Mouse (Mus musculus): ENCODE data around the gene Slc7a4.
"Not testable (repeated sequence)": the region's sequence is repeated elsewhere in the genome, so short reads cannot be mapped to it uniquely, and the experiment has no call there.

Slc7a4 gene

DNA sequence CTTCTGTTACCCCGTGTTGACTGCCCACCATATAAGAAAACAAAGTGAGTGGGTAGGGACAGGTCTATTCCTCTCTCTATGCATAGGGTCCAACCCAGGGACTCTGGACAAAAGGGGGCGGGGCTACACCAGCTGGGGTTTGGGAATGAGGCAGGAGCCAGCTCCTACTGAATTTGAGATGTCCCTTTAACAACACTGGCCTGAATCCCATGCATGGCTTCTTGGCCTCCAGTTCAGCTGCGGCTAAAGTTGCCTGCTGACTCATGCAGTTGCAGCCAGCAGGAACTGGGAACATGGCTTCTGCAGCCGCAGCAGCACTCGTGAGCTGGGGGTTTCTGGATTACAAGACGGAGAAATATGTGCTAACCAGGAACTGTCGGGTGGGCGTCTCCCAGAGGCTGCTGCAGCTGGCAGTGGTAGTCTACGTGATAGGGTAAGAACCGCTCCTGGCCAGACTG, 21.2 kb downstream of the Slc7a4 start, which contains the start of gene P2rx6:
Gene P2rx6, plus strand, starts transcription at position 135 of the 458 bp plus-strand sequence.
- DNase-seq (ENCODE audit: low spot score): no peak

DNA sequence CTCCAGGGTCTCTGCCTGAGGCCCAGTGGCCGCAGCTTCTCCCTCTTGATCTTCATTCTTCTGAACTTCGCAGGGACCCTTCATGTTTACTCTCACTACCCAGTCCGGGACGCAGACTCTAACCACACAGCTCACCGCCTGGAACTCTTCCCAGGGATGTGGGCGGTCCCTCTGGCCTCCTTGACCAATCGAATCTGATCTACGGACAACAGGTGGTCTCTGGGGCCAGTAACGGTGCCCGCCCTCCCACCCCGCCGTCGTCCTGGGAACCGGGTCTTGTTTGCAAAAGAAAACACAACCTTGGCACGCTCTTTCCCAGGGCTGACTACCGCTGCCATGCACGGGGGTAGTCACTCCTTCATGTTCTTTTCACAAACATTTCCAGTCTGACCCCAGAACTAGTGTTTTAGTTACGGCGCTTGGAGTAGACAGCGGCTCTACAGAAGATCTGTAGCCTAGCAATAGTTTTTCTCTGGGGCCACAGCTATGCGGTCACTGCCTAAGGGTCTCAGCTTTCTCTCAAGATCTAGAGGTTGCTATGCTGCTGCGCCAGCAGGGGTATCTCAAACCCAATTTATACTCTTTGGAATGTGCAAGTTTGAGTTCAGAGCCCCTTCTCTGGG, 21.8 kb downstream of the Slc7a4 start, which contains the start of gene Lrrc74b:
Gene Lrrc74b, minus strand, starts transcription at position 120 of the 623 bp plus-strand sequence.
- no peak for DNase-seq (ENCODE audit: low spot score)

GRCm38 (mm10) chr16:17559396-17560027, 23.5 kb downstream of the Slc7a4 start:
- no peak for DNase-seq (ENCODE audit: low spot score)

- no peak for DNase-seq (ENCODE audit: low spot score)
Measured at GRCm38 (mm10) chr16:17558811-17559210, 24.2 kb downstream of the Slc7a4 start.

DNA sequence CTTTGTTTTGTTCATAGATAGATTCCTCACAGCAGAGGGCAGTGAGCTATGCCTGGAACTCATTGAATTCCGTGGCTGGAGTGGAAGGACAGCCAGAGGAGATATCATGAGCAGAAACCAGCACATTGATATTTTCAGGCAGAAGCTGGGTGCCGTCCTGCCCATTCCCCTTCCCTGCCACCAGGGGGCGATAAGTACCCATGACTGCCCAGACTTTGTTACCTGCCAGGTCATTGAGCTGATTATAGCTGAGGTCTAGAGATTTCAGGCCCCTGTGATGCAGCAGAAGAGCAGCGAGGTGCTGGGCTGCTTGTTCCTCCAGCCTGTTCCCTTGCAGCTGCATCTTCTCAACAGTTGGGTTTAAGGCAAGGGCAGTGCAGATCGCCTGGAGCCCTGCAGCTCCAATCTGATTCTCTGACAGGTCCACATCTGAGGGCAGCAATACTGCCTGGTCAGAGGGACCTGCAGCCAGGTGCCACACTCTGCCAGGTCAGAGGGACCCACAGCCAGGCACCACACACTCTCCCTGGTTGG, 25.0 kb downstream of the Slc7a4 start:
- DNase-seq (ENCODE audit: low spot score): peak; percentile 74

GRCm38 (mm10) chr16:17556907-17557306, 26.1 kb downstream of the Slc7a4 start:
- no peak for DNase-seq (ENCODE audit: low spot score)

- no peak for DNase-seq (ENCODE audit: low spot score)
Measured at GRCm38 (mm10) chr16:17556180-17556579, 26.8 kb downstream of the Slc7a4 start.

GRCm38 (mm10) chr16:17554702-17555101, 28.3 kb downstream of the Slc7a4 start:
- not testable (repeated sequence) for DNase-seq (ENCODE audit: low spot score)

- DNase-seq (ENCODE audit: low spot score): no peak
Measured at GRCm38 (mm10) chr16:17553910-17554685, 28.9 kb downstream of the Slc7a4 start.

DNA sequence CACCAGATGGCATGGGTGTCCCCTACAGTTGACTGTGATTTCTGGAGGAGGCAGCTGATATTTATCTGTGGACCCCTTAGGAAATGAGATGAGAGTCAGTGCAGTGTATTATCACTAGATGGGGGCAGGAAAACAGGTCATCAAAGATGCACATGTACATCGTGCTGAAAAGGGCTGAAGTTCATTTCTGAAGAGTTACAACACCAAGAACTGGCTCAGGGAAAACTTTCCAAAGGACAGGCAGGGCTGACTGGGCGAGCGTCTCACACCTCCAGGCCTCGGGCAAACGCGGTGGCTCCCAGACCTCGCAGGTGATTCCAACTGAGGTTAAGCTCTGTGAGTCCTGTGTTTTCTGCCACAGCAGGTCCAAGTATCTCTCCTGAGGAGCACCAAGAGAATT, 30.2 kb downstream of the Slc7a4 start:
- no peak for DNase-seq (ENCODE audit: low spot score)

- DNase-seq (ENCODE audit: low spot score): no peak
Measured at GRCm38 (mm10) chr16:17542632-17543031, 40.4 kb downstream of the Slc7a4 start.

- no peak for DNase-seq (ENCODE audit: low spot score)
Measured at GRCm38 (mm10) chr16:17536584-17536983, 46.4 kb downstream of the Slc7a4 start.

DNA sequence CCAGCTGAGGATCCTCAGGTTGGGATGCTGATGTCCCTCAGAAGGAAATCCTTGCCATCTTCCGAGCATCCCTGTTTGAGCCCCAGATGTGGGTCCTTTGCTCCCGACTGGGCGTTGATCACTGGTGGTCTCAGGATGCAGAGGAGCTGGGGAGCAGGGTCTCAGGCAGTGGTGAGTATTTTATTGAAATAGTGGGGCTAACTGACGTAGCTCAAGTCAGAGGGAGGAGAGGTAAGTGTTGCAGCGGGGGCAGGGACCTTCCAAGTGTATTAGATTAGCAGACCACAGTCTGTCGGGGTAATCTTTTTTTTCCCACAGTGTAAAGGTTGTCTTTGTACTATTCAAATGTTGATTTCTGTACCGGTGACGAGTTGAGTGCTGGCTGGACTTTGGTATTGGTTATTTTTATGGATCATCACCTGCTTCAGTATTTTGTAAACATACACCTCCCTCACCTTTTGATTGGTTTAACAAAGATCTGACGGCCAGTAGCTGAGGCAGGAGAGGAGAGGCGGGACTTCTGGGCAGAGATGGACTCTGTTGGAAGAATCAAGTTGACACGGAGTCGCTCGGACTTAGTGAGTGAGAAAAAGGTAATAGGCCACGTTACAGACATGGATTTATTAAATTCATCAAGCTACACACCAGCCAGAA, 50.2 kb downstream of the Slc7a4 start:
- DNase-seq (ENCODE audit: low spot score): no peak

DNA sequence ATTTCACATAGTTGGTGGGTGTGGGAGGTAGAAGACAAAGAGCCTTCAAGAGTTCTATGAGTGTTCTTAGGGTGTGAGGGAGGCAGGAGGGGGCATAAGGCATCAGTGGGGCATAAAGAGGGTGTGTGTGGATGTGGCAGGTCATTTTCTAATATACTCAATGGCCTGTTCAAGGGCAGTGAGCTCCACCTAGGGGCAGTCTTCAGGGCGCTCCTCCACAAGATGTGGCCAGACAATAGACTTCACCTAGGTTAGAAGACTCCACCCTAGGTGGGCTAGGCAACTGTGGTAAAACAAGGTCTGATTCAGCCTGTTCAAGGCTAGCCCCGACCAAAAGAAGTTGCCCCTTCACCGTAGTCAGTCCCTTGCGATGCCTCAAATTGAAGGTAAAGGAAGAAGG, 50.7 kb downstream of the Slc7a4 start:
- no peak for DNase-seq (ENCODE audit: low spot score)

GRCm38 (mm10) chr16:17530640-17531288, 52.2 kb downstream of the Slc7a4 start, which contains the start of gene Thap7:
Thap7 (minus strand) TSS chr16:17531136.
- peak; percentile 95 for DNase-seq (ENCODE audit: low spot score)

- no peak for DNase-seq (ENCODE audit: low spot score)
Measured at GRCm38 (mm10) chr16:17529981-17530586, 52.9 kb downstream of the Slc7a4 start.

DNA sequence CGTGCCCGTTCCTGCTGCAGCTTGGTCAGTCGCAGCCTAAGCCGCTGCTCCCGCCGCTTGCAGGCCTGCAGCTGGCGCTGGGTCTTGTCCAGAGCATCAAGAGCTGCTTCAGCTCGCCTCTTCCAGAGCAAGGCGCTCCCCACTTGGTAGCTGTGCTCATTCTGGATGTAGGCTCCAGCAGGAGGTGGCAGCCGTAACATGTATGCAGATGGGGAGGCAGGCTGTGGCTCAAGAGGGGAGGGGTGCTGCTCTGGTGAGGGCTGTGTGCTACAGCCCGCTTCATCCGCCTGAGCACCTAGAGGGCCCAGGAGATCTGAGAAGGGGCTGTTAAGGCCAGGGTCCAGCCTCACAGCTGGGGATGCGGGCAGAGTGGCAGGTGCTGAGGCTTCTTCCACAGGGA, 54.7 kb downstream of the Slc7a4 start:
- DNase-seq (ENCODE audit: low spot score): no peak

GRCm38 (mm10) chr16:17527606-17528005, 55.4 kb downstream of the Slc7a4 start:
- DNase-seq (ENCODE audit: low spot score): no peak

- no peak for DNase-seq (ENCODE audit: low spot score)
Measured at GRCm38 (mm10) chr16:17526223-17526622, 56.8 kb downstream of the Slc7a4 start.

DNA sequence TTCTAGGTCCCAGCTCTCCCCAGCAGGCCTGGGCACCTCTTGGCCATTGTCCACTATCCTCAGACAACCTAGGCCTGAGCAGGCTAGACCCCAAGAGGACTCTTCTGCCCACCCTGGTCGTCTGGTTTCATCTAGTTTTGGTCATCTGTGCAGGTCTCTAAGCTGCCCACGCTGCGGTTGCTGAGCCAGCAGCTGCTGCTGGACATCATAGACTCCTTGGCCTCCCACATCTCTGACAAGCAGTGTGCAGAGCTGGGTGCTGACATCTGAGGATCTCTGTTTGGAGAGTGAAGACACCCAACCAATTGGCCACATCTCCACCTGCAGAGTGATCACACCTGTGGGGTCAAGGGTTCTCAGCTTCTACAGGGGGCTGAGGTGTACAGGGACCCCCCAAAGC, 57.5 kb downstream of the Slc7a4 start:
- DNase-seq (ENCODE audit: low spot score): no peak

GRCm38 (mm10) chr16:17524156-17524555, 58.9 kb downstream of the Slc7a4 start:
- DNase-seq (ENCODE audit: low spot score): no peak

All from layer of hippocampus, adult 11-12 months (tissue).